Mouse (Mus musculus) liver, embryonic 14.5 days (tissue): ENCODE measurements around the gene Hist1h2ao.
A peak's percentile ranks its signal among the peaks of the same experiment; 100 is the strongest.

Experiments used
- CTCF ChIP-seq: IDR thresholded peaks from 2 replicates; pipeline ENCODE4 v1.5.1; 2016; ENCODE audit warnings: antibody characterized with exemption, low read depth, control low read depth
- EP300 ChIP-seq: IDR thresholded peaks from 2 replicates; pipeline ENCODE4 v1.6.1; 2016; ENCODE audit warnings: antibody characterized with exemption, low read depth

GRCm38 (mm10) chr13:21779767-21780731, 30.2 kb upstream of the Hist1h2ao start, which contains the start of gene Hist1h1b:
- no peak; the same call in 1 of the 2 replicates for TF ChIP-seq CTCF
- TF ChIP-seq EP300: peak; percentile 81
